Mouse (Mus musculus) neural tube, embryonic 11.5 days (tissue): ENCODE measurements around the gene Zmynd11. TPM values are rescaled to one million over a fixed set of nuclear protein-coding genes. Genes with fewer than 3 reads are reported as not detected.

Experiments used
- ATAC-seq: fragments of 200-750 bp; cut with Nextera tagmentation; 2 replicates; pipeline ENCODE4 v1.8.0; 2017; ENCODE audit warnings: moderate number of reproducible peaks, mild to moderate bottlenecking, moderate TSS enrichment, moderate library complexity; ENCODE audit not compliant: insufficient read depth, low FRiP score, low TSS enrichment
- DNase-seq: peaks from one replicate; pipeline ENCODE4 v3.0.0-alpha.2; 2015; ENCODE audit warnings: low spot score
- H3K27ac ChIP-seq: fragments of 300-500 bp; sonication (generic); 2 replicates; pipeline ENCODE4 v1.5.1; 2014; ENCODE audit warnings: low read depth, mild to moderate bottlenecking, low read length
- H3K27me3 ChIP-seq: fragments of 300-500 bp; sonication (generic); 2 replicates; pipeline ENCODE4 v1.6.1; 2014; ENCODE audit warnings: mild to moderate bottlenecking, low read length, mixed read lengths; ENCODE audit not compliant: control insufficient read depth, insufficient read depth
- H3K36me3 ChIP-seq: fragments of 300-500 bp; sonication (generic); 2 replicates; pipeline ENCODE4 v1.6.1; 2014; ENCODE audit warnings: mild to moderate bottlenecking, low read length, moderate library complexity, mixed read lengths; ENCODE audit not compliant: control insufficient read depth, insufficient read depth
- H3K4me1 ChIP-seq: fragments of 300-500 bp; sonication (generic); 2 replicates; pipeline ENCODE4 v1.6.1; 2014; ENCODE audit warnings: low read length, mixed read lengths; ENCODE audit not compliant: control insufficient read depth, insufficient read depth
- H3K4me2 ChIP-seq: fragments of 300-500 bp; sonication (generic); 2 replicates; pipeline ENCODE4 v1.6.1; 2014; ENCODE audit warnings: low read depth, mild to moderate bottlenecking, moderate library complexity
- H3K4me3 ChIP-seq: fragments of 300-500 bp; sonication (generic); 2 replicates; pipeline ENCODE4 v1.5.1; 2014; ENCODE audit warnings: low read depth, low read length
- H3K9ac ChIP-seq: fragments of 300-500 bp; sonication (generic); 2 replicates; pipeline ENCODE4 v1.6.1; 2014; ENCODE audit warnings: mild to moderate bottlenecking, low read length
- H3K9me3 ChIP-seq: fragments of 300-500 bp; sonication (generic); 2 replicates; pipeline ENCODE4 v1.6.1; 2016; ENCODE audit warnings: low read length; ENCODE audit not compliant: control insufficient read depth
- WGBS: fragments of 180-500 bp; shearing (Covaris S2); extraction: QIAGEN DNeasy Blood & Tissue Kit; methylation state at CpG from one replicate; pipeline ENCODE4 v1.1.7; 2014; 5-methylcytosine and 5-hydroxymethylcytosine counted together
- polyA plus RNA-seq: library from polyadenylated mRNA; unstranded; fragments of >200 nt; fragmentation: Nextera tagmentation; extraction: Ambion mirVana; gene quantifications from 2 replicates; pipeline ENCODE4 v1.2.1, GENCODE M21; 2014

Gene Zmynd11
- polyA plus RNA-seq, result 109 and 117 TPM in 2 replicates

GRCm38 (mm10) chr13:9764646-9765536 lies at the start of gene Zmynd11:
TSS of gene Zmynd11 (minus strand) at chr13:9765330.
- peak; percentile 85 for ATAC-seq
- Histone ChIP-seq H3K4me3 (peak within 1 kb of the TSS; percentile 93), H3K4me1 (peaks cover 28% of the 10 kb centered on the region), H3K9ac (peak within 1 kb of the TSS; percentile 100), H3K27ac (peak within 1 kb of the TSS; percentile 99), H3K27me3 (no peaks in the 10 kb centered on the region), H3K4me2 (peak within 1 kb of the TSS; percentile 82), H3K9me3 (no peaks in the 10 kb centered on the region), H3K36me3 (no peaks in the 10 kb centered on the region)
- WGBS, result under 1% methylated on average over 85 of the region's 98 CpGs
- DNase-seq, result peak; percentile 80

GRCm38 (mm10) chr13:9795889-9796631 lies 30.9 kb upstream of the Zmynd11 start:
- Histone ChIP-seq H3K27ac (peak overlapping the region; percentile 51), H3K27me3 (no peaks in the 10 kb centered on the region), H3K9me3 (no peaks in the 10 kb centered on the region), H3K4me2 (peak overlapping the region; percentile 54), H3K4me3 (peak overlapping the region; percentile 22), H3K9ac (peak overlapping the region; percentile 50), H3K4me1 (no peaks in the 10 kb centered on the region), H3K36me3 (no peaks in the 10 kb centered on the region)
- 3% methylated on average over 12 of the region's 12 CpGs for WGBS
- ATAC-seq (peak; percentile 81), DNase-seq (peak; percentile 80)

- WGBS, result 46% methylated on average over 3 of the region's 3 CpGs
- Histone ChIP-seq H3K4me3 (no peak overlapping the region), H3K9ac (no peak overlapping the region), H3K27me3 (no peaks in the 10 kb centered on the region), H3K4me1 (no peaks in the 10 kb centered on the region), H3K36me3 (no peaks in the 10 kb centered on the region), H3K27ac (no peak overlapping the region), H3K9me3 (no peaks in the 10 kb centered on the region), H3K4me2 (no peak overlapping the region)
- DNase-seq (no peak), ATAC-seq (peak; percentile 45; the same call in 1 of the 2 replicates)
These were observed 20.9 kb upstream of the Zmynd11 start for GRCm38 (mm10) chr13:9786050-9786449.

- Histone ChIP-seq H3K27me3 (no peaks in the 10 kb centered on the region), H3K27ac (no peak overlapping the region), H3K9me3 (no peaks in the 10 kb centered on the region), H3K9ac (no peak overlapping the region), H3K4me3 (no peak overlapping the region), H3K4me1 (no peaks in the 10 kb centered on the region), H3K4me2 (no peak overlapping the region), H3K36me3 (no peaks in the 10 kb centered on the region)
- DNase-seq (no peak), ATAC-seq (no peak)
- 79% methylated on average over 3 of the region's 3 CpGs for WGBS
These were observed 18.6 kb upstream of the Zmynd11 start for GRCm38 (mm10) chr13:9783717-9784116.

- Histone ChIP-seq H3K27ac (no peak overlapping the region), H3K36me3 (no peaks in the 10 kb centered on the region), H3K4me1 (no peaks in the 10 kb centered on the region), H3K4me3 (no peak overlapping the region), H3K9ac (no peak overlapping the region), H3K27me3 (no peaks in the 10 kb centered on the region), H3K9me3 (no peaks in the 10 kb centered on the region), H3K4me2 (no peak overlapping the region)
- 72% methylated on average over 5 of the region's 5 CpGs for WGBS
- DNase-seq (no peak), ATAC-seq (no peak)
These were observed 10.8 kb upstream of the Zmynd11 start for GRCm38 (mm10) chr13:9775901-9776300.

GRCm38 (mm10) chr13:9774077-9774476 lies 8.9 kb upstream of the Zmynd11 start:
- H3K9ac ChIP-seq, result no peak overlapping the region
- no peak overlapping the region for H3K27ac ChIP-seq
- no peak overlapping the region for H3K4me3 ChIP-seq
- H3K36me3 ChIP-seq, result no peaks in the 10 kb centered on the region
- H3K9me3 ChIP-seq, result no peaks in the 10 kb centered on the region
- no peaks in the 10 kb centered on the region for H3K4me1 ChIP-seq
- no peaks in the 10 kb centered on the region for H3K27me3 ChIP-seq
- ATAC-seq (no peak), DNase-seq (no peak)
- H3K4me2 ChIP-seq, result no peak overlapping the region

GRCm38 (mm10) chr13:9767279-9767678 lies 2.1 kb upstream of the Zmynd11 start:
- Histone ChIP-seq H3K4me1 (peaks cover 15% of the 10 kb centered on the region), H3K4me2 (no peak overlapping the region), H3K36me3 (no peaks in the 10 kb centered on the region), H3K4me3 (no peak overlapping the region), H3K9me3 (no peaks in the 10 kb centered on the region), H3K27me3 (no peaks in the 10 kb centered on the region), H3K9ac (no peak overlapping the region), H3K27ac (no peak overlapping the region)
- WGBS, result 39% methylated on average over 5 of the region's 5 CpGs
- no peak for ATAC-seq
- DNase-seq, result no peak

GRCm38 (mm10) chr13:9766497-9766896 lies 1.4 kb upstream of the Zmynd11 start:
- Histone ChIP-seq H3K4me1 (peaks cover 17% of the 10 kb centered on the region), H3K4me3 (no peak overlapping the region)
- WGBS, result 13% methylated on average over 1 of the region's 1 CpGs

More at GRCm38 (mm10) chr13:9766497-9766896, 1.4 kb upstream of the Zmynd11 start:
- ATAC-seq, result no peak
- Histone ChIP-seq H3K4me2 (no peak overlapping the region), H3K36me3 (no peaks in the 10 kb centered on the region), H3K9ac (no peak overlapping the region), H3K27ac (no peak overlapping the region), H3K27me3 (no peaks in the 10 kb centered on the region), H3K9me3 (no peaks in the 10 kb centered on the region)
- DNase-seq, result no peak
